Mouse (Mus musculus) stomach, postnatal 0 days (tissue): Measurements from ENCODE around the gene Pdxdc1. TPM values are rescaled to one million over a fixed set of nuclear protein-coding genes. Genes with fewer than 3 reads are reported as not detected.
A peak's percentile ranks its signal among the peaks of the same experiment; 100 is the strongest.
"Not testable (repeated sequence)": the region's sequence is repeated elsewhere in the genome, so short reads cannot be mapped to it uniquely, and the experiment has no call there.

ENCODE experiments used
- ATAC-seq: fragments of 200-750 bp; cut with Nextera tagmentation; 2 replicates; pipeline ENCODE4 v1.8.0; 2017; ENCODE audit not compliant: low FRiP score, low TSS enrichment
- DNase-seq: peaks from one replicate; pipeline ENCODE4 v3.0.0-alpha.2; 2016; ENCODE audit warnings: low spot score
- H3K27ac ChIP-seq: fragments of 300-500 bp; sonication (generic); replicated peaks from 2 replicates; pipeline ENCODE4 v1.5.1; 2014; ENCODE audit warnings: mild to moderate bottlenecking, control low read depth
- H3K27me3 ChIP-seq: fragments of 300-500 bp; sonication (generic); 2 replicates; pipeline ENCODE4 v1.6.1; 2014; ENCODE audit warnings: low read length; ENCODE audit not compliant: control insufficient read depth, insufficient read depth
- H3K36me3 ChIP-seq: fragments of 300-500 bp; sonication (generic); 2 replicates; pipeline ENCODE4 v1.6.1; 2014; ENCODE audit warnings: low read length, mixed read lengths; ENCODE audit not compliant: control insufficient read depth, insufficient read depth
- H3K4me1 ChIP-seq: fragments of 300-500 bp; sonication (generic); replicated peaks from 2 replicates; pipeline ENCODE4 v1.6.1; 2014; ENCODE audit warnings: antibody characterized with exemption; ENCODE audit not compliant: control insufficient read depth, insufficient read depth
- H3K4me2 ChIP-seq: fragments of 300-500 bp; sonication (generic); replicated peaks from 2 replicates; pipeline ENCODE4 v1.6.1; 2014; ENCODE audit warnings: low read depth, mild to moderate bottlenecking, control low read depth, moderate library complexity
- H3K4me3 ChIP-seq: fragments of 300-500 bp; sonication (generic); 2 replicates; pipeline ENCODE4 v1.5.1; 2014; ENCODE audit warnings: low read depth, low read length, control low read depth
- H3K9ac ChIP-seq: fragments of 300-500 bp; sonication (generic); 2 replicates; pipeline ENCODE4 v1.6.1; 2014; ENCODE audit warnings: mild to moderate bottlenecking, low read length, control low read depth, mixed read lengths
- H3K9me3 ChIP-seq: fragments of 300-500 bp; sonication (generic); 2 replicates; pipeline ENCODE4 v1.6.1; 2016; ENCODE audit warnings: low read length; ENCODE audit not compliant: control insufficient read depth
- CTCF ChIP-seq: IDR thresholded peaks from 2 replicates; pipeline ENCODE4 v1.5.1; 2016; ENCODE audit warnings: antibody characterized with exemption, low read depth, mild to moderate bottlenecking, moderate library complexity
- EP300 ChIP-seq: optimal IDR thresholded peaks from 2 replicates; pipeline ENCODE3; 2016; ENCODE audit warnings: antibody characterized with exemption
- WGBS: fragments of 180-500 bp; shearing (Covaris S2); extraction: QIAGEN DNeasy Blood & Tissue Kit; methylation state at CpG from one replicate; pipeline ENCODE4 v1.1.7; 2014; 5-methylcytosine and 5-hydroxymethylcytosine counted together
- polyA plus RNA-seq: library from polyadenylated mRNA; unstranded; fragments of >200 nt; fragmentation: Nextera tagmentation; extraction: Ambion mirVana; gene quantifications from 2 replicates; pipeline ENCODE4 v1.2.1, GENCODE M21; 2015

Gene Pdxdc1
- polyA plus RNA-seq, 1 experiment from 2014 or later, result 75.1 TPM

GRCm38 (mm10) chr16:13940847-13941395 lies 38.0 kb upstream of the Pdxdc1 start:
- peak overlapping the region; percentile 49 for H3K4me3 ChIP-seq
- TF ChIP-seq CTCF, result no peak
- TF ChIP-seq EP300, result no peak
- no peaks in the 10 kb centered on the region for H3K36me3 ChIP-seq
- no peaks in the 10 kb centered on the region for H3K27me3 ChIP-seq
- H3K4me1 ChIP-seq, result no peaks in the 10 kb centered on the region
- WGBS, result 3% methylated on average over 34 of the region's 34 CpGs
- H3K4me2 ChIP-seq, result peak overlapping the region; percentile 89
- peak; percentile 81; the same call in 1 of the 2 replicates for ATAC-seq
- H3K27ac ChIP-seq, result no peak overlapping the region
- DNase-seq, result no peak
- H3K9me3 ChIP-seq, result no peaks in the 10 kb centered on the region
- peak overlapping the region; percentile 63 for H3K9ac ChIP-seq

GRCm38 (mm10) chr16:13940139-13940846 lies 37.4 kb upstream of the Pdxdc1 start:
- TF ChIP-seq EP300 (no peak), CTCF (no peak)
- H3K27ac ChIP-seq, result no peak overlapping the region
- H3K4me2 ChIP-seq, result peak overlapping the region; percentile 89
- H3K4me1 ChIP-seq, result no peaks in the 10 kb centered on the region
- ATAC-seq (peak; percentile 96), DNase-seq (peak; percentile 80)
- H3K9me3 ChIP-seq, result no peaks in the 10 kb centered on the region
- H3K4me3 ChIP-seq, result peak overlapping the region; percentile 49
- 6% methylated on average over 28 of the region's 28 CpGs for WGBS
- H3K9ac ChIP-seq, result peak overlapping the region; percentile 63
- no peaks in the 10 kb centered on the region for H3K36me3 ChIP-seq
- no peaks in the 10 kb centered on the region for H3K27me3 ChIP-seq

GRCm38 (mm10) chr16:13927456-13928075 lies 24.6 kb upstream of the Pdxdc1 start:
- ATAC-seq (no peak), DNase-seq (no peak)
- H3K4me2 ChIP-seq, result no peak overlapping the region
- no peaks in the 10 kb centered on the region for H3K9me3 ChIP-seq
- H3K9ac ChIP-seq, result no peak overlapping the region
- H3K4me1 ChIP-seq, result no peaks in the 10 kb centered on the region
- no peak overlapping the region for H3K27ac ChIP-seq
- H3K27me3 ChIP-seq, result no peaks in the 10 kb centered on the region
- no peak overlapping the region for H3K4me3 ChIP-seq
- no peak for TF ChIP-seq CTCF
- no peak for TF ChIP-seq EP300
- WGBS, result 87% methylated on average over 4 of the region's 4 CpGs
- H3K36me3 ChIP-seq, result no peaks in the 10 kb centered on the region

GRCm38 (mm10) chr16:13922966-13923365 lies 20.0 kb upstream of the Pdxdc1 start:
- not testable (repeated sequence) for H3K4me2 ChIP-seq, ATAC-seq, DNase-seq, H3K4me3 ChIP-seq, H3K27me3 ChIP-seq, H3K27ac ChIP-seq, H3K4me1 ChIP-seq, H3K36me3 ChIP-seq, H3K9me3 ChIP-seq, H3K9ac ChIP-seq
- 96% methylated on average over 5 of the region's 5 CpGs for WGBS

GRCm38 (mm10) chr16:13922499-13922898 lies 19.6 kb upstream of the Pdxdc1 start:
- not testable (repeated sequence) for DNase-seq, H3K9me3 ChIP-seq, H3K4me2 ChIP-seq, ATAC-seq, H3K4me1 ChIP-seq, H3K36me3 ChIP-seq, H3K4me3 ChIP-seq, H3K27ac ChIP-seq, H3K9ac ChIP-seq, H3K27me3 ChIP-seq
- WGBS, result 89% methylated on average over 3 of the region's 3 CpGs

- WGBS, result 93% methylated on average over 7 of the region's 7 CpGs
- H3K4me3 ChIP-seq, result no peak overlapping the region
- H3K36me3 ChIP-seq, result no peaks in the 10 kb centered on the region
- H3K27me3 ChIP-seq, result no peaks in the 10 kb centered on the region
- TF ChIP-seq EP300, result no peak
- no peak for TF ChIP-seq CTCF
- DNase-seq (no peak), ATAC-seq (no peak)
- H3K4me1 ChIP-seq, result no peaks in the 10 kb centered on the region
- no peak overlapping the region for H3K9ac ChIP-seq
- H3K4me2 ChIP-seq, result no peak overlapping the region
- no peak overlapping the region for H3K27ac ChIP-seq
- H3K9me3 ChIP-seq, result no peaks in the 10 kb centered on the region
Measured at GRCm38 (mm10) chr16:13921781-13922180, 18.9 kb upstream of the Pdxdc1 start.
